Mouse (Mus musculus): ENCODE measurements around the gene Noto.
"Not testable (repeated sequence)": the region's sequence is repeated elsewhere in the genome, so short reads cannot be mapped to it uniquely, and the experiment has no call there.

The Noto gene

DNA sequence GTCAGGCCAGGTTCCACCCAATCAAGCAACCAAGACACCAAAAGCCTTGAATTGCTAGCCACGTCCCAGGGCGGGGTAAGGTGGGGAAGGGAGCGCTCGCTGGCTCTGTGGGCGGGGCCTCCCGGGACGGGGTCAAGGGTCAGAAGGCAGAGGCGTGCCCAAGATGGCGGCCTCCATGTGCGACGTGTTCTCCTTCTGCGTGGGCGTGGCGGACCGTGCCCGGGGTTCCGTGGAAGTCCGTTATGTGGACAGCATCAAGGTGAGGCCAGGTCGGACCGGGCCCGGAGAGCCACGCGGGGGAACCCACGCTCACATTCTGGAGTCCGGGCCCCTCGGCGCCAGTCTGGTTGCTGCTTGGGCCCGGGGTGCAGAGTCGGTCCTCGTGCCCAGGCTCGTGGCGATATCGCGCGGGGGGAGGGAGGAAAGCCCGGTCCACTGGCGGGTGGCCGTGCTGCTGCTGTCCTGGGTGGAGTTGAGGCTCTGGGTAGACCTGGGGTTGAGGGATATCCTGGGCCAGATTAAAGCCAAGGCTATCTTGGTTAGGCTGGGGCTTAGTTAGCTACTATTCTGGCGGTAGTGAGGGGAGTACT lies 8.3 kb downstream of the Noto start, which contains the start of gene Smyd5:
TSS of gene Smyd5 (plus strand) at position 148 of the 590 bp plus-strand sequence.
- DNase-seq (ENCODE audit: low spot score): peak; percentile 85

DNA sequence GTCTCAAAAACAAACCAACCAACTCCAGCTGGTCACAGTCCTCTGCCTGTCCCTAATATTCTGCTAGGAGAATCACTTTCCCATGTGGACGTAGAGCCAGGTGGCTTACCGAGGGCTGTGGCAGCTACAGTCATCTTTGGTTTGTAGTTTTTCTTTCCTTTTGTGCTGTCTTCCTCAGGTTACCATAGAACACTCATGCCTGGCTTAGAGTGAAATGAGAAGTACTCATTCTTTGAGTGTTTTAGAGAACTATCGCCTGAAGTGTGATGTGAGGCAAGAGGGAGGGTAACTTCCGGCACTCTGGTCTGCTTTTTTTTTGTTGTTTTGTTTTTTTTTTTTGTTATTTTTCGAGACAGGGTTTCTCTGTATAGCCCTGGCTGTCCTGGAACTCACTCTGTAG lies 10.2 kb downstream of the Noto start:
- no peak for DNase-seq (ENCODE audit: low spot score)

DNA sequence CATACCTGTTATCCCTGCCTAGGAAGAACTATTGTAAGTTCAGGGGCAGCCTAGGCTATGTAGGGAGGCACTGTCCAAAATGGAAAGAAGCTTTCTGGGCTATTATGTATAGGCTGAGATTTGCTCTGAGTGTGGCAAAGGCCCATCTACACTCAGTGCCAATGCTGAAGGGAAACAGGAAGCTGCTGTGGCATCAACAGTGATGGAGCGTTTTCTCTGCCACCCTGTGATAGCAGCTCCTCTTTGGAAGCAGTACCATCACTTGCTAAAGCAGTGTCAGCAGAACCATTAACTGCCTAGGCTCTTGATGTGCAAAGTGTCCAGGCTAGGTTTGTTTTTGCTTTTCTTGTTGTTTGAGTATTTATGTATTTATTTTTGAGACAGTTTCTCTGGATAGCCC lies 12.5 kb downstream of the Noto start:
- no peak for DNase-seq (ENCODE audit: low spot score)

DNA sequence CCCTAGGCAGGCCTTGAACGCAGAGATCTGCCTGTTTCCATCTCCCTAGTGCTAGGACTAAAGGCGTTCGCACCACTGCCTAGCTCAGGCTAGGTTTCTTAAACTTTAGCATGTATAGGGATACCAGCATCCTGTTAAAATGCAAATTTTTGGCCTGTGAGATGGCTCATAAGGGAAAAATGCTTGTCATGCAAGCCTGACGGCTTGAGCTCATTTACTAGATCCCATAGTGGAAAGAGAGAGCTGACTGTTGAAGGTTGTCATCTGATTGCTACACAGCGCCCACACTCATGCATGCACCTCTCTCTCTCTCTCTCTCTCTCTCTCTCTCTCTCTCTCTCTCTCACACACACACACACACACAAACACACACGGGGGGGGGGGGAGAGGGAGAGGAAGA lies 12.9 kb downstream of the Noto start:
- no peak for DNase-seq (ENCODE audit: low spot score)

DNA sequence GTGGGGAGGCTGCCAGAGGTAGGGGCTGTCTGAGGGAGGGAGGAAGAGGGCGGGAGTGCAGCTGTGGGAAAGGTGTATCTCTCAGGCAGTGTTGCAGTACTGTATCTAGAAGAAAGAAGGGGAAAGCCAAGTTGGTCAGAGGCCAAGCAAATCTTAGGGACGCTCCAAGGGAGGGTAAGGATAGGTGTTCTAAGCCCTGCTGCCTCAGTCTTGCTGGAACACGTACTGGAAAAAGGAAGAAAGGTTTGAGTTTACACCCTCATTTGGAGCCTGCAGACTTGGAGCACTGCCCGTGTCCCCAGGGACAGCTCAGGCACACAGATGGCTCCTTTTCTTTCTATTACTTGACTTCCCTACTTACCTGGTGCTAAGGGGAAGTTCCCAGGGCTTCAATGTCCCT lies 17.5 kb downstream of the Noto start:
- no peak for DNase-seq (ENCODE audit: low spot score)

DNA sequence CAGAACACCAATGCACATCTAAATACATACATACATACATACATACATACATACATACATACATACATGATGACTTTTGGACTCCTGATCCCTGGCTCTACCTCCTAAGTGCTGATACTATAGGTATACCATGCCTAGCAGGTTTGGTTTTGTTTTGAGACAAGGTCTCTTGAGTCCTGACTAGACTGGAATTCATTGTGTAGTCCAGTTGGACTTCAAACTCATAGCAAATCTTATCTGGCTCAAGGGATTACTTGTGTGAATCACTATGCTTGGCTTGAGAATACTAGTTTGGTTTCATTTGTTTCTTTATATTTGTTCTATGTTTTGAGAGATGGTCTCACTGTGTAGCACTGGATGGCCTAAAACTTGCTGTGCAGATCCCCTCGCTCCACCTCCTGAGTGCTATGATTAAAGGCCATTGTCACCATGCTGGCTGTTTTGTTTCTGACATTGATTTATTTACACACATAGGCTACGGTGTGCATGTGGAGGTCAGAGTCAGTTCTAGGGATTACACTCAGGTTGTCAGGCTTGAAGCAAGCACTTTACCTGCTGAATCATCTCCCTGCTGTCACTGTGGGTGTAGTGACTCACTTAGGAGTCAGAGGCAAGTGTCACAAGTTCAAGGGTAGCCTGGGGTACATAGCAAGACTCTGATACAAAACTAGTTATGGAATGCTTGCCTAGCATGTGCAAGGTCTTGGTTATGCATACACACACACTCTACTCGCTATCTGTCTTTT lies 20.0 kb downstream of the Noto start:
- DNase-seq (ENCODE audit: low spot score): no peak

DNA sequence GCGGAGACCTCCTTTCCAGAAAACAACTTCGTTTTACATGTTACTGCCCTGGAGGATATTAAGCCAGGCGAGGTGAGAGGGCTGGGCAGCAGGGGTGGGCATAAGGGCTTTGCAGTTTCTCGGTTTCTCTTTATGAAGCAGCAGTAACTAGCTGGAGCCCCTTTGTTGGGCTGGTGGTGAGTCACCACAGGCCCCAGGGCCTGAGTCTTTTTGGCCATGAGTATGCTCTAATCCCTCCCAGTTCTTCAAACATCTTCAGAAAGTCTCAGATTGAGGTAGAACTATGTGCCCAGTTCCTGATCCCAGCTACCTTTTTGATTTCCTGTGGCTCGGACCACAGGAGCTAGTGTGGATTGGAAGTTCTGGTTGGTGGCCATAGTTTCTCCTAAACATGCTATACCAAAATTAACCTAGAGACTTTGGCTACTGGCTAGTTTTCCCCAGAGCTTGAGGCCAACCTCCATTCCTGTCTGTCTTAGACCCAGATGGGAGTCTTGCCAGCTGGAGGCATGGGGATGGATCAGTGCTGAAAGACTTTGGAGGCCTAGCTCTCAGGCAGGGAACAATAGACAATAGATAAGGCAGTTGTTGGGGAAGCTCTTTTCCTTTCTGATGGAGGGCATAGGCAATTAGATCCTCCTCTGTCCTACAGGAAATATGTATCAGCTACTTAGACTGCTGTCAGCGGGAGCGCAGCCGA lies 20.7 kb downstream of the Noto start:
- no peak for DNase-seq (ENCODE audit: low spot score)

DNA sequence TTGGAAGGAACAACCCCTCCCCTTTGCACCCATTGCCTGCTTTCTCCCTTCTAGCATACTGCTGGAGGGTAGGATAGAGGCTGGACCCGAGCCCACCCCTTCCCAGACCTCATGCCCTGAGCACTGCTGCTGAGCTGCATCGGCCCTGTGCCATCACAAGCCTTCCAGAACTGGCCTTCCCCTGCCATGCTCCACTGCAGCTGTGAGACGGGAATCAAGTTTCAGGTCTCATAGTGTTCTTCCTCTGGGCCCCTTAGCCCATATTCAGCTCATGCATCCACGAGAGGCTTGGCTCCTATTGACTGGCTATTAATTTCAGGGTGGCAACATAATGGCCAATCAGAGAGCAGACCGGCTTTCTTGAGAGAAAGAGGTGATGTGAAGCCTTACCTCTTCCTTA lies 21.6 kb downstream of the Noto start:
- DNase-seq (ENCODE audit: low spot score): no peak

DNA sequence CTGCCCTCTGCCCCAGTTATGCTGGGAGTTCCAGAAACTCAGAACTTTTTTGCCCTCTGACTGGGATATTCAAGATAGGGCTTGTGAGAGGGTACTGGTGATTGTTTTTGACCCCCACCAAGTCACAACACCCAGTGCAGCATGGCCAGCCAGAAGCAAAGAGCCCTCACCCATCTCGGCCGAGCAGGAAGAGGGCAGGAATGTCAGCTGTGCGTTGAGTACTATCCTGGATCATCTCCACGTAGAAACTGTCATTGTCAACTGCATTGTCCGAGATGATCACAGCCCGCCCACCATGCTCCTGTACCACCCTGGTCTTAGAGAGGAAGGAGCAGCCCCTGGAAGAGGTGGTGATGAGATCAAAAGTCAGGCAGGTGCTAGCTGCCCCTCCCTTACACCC lies 23.7 kb downstream of the Noto start:
- no peak for DNase-seq (ENCODE audit: low spot score)

DNA sequence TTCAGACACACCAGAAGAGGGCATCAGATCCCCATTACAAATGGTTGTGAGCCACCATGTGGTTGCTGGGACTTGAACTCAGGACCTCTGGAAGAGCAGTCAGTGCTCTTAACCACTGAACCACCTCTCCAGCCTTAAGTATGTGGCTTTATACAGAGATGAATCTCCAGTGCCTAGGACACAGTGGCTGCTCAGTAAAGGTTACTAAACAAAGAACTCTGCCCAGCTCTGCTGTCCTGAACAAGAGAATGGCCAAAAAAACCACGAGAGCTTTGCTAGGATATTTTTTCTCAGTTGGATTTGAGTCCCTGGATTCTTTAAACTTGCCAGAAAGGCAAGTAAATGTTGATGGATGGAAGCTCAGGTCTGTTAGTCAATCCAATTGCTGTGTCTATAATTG lies 26.5 kb downstream of the Noto start:
- not testable (repeated sequence) for DNase-seq (ENCODE audit: low spot score)

DNA sequence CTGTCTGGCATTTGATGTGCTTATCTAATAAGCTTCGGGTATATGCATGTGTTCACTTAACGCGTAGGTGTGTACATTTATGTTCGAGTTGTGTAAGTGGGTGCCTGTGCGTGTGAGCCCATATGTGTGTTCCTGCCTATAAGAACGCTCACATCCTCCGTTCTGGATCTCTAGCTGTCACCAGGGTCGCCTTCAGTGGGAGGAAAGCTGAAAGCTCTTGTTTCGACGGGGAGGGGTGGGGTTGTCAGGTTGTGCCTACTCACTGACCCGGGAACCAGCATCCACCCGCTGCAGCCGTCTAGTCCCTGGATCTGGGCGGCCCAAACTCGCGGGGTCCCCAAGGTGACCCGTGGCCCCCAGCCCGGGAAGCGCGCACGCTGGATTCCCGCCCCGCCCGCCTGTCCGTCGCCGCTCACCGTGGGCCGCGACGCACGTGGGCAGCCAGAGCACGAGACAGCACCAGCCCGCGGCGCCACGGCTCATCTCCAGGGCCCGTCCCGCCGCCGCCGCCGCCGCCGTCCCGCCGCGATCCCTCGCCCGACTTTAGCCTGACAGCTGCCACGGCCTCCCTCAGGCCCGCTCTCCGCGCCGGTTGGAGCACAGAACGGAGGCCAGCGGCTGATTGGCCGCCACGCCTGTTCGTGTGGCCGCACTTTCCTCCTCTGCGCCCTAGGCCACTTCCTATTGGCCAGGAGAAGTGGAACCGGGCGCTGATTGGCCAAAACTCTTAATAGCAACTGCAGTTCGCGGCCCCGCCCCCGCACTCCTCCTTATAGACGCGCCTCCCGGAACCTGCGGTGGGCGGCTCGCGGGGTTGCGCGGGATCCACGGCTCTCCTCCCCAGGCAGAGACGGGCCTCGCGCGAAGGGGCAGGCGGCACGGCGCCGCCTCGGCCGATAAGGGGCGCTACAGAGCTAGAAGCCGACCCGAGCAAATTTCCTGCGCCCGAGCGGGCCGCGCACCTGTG lies 27.3 kb downstream of the Noto start, which contains the start of gene Cct7:
TSS of gene Cct7 (plus strand) at position 818 of the 967 bp plus-strand sequence.
- DNase-seq (ENCODE audit: low spot score): peak; percentile 97

DNA sequence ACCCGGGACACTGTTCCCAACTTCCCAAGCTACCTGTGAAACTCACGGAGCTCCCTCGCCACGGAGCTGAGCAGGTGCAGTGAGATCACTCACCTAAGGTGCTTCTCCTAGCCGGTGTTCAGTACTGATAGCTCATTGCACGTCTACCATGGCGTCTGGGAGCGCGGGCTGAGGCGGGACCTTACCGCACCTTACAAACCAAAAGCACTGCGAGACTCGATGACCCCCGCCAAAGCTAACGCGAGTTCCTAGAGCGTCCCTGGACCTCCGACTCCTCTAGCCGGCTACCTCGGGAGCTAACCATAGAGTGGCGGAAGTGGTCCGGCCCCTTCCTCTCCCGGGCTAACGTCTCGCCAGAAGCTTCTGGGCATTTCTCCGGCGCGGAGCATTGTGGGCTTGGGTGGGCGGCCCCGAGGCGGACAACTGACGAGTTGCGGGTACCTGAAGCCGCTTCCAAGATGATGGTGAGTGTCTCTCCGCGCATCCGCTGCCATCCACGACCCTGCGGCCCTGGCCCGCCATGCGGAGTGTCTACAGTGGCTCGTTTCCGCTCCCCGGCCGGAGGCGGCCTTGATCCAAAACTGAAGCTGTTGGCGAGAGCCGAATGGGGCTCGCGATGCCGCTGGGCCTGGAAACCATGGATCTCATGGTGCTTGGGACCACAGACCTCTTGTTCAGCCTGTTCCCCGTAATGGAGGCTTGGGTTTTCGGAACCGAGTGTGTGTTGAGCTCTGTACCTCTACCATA lies 28.2 kb downstream of the Noto start, which contains the start of gene Pradc1:
TSS of gene Pradc1 (minus strand) at position 307 of the 747 bp plus-strand sequence.
- DNase-seq (ENCODE audit: low spot score): peak; percentile 93

DNA sequence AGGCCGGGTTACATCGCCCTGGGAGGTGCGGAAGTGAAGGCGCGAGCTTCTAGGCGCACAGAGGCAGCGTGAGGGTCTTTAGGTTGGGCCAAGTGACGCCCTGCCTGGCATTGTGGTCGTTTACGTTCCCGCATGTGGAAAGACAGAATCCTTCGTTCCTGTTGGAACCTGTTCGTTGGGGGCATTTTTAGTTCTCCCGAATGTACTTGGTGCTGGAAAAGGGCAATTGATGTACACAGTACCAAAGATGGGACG lies 28.7 kb downstream of the Noto start:
- no peak for DNase-seq (ENCODE audit: low spot score)

DNA sequence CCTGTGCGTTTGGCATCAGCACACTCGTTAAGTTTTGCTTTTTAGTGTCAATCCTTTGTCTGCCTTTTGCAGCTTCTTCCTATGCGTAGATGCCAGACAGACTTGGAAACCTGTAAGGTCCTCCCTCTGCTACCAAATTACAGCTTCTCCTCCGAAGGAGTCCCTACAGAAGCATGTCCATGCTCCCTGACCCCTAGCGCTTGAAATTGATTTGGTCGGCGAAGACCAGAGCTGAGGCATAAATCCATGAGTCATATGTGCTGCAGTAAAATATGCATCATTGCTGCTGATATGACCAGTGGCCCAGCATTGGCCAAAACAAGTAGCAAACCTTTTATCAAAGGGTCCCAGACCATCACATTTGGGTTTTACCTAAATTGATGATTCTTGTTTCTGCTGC lies 29.1 kb downstream of the Noto start:
- DNase-seq (ENCODE audit: low spot score): no peak

DNA sequence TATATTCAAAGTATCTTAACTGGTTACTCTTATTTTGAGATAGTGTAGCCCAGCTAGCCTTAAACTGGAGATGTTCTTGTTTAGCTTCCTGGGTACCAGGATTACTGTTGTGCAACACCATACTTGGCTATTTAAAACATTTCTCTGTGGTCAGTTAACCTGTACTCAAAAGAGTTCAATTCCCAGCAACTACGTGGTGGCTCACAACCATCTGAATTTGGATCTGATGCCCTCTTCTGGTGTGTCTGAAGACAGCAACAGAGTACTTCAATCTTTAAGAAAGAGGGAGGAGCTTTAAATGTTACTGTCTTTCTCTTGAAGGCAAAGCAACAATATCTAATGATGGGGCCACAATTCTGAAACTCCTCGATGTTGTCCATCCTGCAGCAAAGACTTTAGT lies 35.9 kb downstream of the Noto start:
- DNase-seq (ENCODE audit: low spot score): no peak

DNA sequence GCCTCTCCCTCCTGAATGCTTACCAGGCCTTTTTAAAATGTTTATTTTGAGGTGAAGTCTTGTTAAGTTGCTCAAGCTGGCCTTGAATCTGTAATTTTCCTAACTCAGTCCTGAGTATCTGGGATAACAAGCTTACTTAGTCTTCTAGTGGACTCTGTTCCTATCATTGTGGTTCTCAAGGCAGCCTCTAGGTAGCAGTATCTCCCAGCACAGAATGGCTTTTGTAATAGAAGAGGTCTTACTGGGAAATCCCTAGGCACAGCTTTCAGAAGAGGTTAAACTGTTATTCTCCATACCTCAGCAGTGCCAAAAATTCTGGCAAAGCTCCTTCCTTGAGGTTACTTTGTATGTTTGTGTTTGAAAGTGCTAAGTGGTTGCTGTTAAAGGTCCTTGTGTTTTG lies 41.7 kb downstream of the Noto start:
- DNase-seq (ENCODE audit: low spot score): no peak

DNA sequence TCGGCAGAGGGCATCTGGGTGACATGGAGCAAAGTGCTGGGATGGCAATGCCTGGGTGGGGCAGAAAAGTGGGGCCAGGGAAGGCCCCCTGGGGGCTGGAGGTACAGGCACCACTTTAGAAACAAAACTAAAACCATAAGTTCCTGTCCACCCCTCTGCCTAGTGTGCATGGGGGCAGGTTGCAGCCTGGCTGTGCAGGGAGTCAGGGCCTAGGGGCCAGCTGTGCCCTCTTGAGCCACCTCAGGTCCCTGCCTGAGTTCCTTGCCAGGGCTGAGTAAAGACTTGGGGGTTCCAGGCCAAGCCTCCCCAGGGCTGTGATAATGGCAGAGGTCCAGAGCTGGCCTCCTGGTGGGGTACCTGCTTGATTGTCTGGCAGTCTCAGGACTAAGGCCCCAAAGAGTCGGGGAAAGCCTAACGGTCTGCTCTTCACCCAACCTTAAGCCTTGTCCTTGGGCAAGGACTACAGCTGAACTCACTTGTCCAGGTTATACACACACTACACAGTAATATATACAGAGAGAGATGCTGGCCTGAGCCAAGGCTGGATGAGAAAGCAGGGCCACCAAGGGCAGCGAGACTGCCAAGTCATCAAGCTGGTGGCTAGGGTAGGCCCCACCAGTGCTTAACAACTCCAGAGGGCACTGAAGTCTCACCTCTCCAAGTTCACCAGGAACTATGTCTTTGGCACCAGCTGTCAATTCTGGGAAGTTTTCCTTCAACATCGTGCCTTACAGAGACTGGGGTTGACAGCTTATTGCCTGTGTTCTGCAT lies 46.2 kb downstream of the Noto start:
- no peak for DNase-seq (ENCODE audit: low spot score)

DNA sequence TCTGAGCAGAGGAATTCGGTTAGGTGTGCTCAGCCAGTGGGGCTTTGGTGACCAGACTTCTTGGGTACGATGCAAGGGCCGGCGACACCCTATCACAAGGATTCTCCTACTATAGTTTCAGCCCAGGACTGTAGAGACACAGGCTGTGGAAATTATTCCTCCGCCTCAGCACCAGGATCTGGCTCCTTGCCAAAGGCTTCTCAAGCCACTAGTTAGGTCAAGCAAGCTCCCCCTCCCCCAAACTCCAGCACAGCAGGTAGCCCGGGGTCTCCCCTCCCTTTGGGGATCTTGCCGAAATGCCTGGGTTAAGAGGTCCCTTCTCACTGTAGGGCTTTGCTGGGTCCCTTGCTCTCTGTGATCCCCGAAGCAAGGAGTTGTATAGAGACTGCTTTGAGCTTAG lies 48.3 kb downstream of the Noto start:
- DNase-seq (ENCODE audit: low spot score): no peak

DNA sequence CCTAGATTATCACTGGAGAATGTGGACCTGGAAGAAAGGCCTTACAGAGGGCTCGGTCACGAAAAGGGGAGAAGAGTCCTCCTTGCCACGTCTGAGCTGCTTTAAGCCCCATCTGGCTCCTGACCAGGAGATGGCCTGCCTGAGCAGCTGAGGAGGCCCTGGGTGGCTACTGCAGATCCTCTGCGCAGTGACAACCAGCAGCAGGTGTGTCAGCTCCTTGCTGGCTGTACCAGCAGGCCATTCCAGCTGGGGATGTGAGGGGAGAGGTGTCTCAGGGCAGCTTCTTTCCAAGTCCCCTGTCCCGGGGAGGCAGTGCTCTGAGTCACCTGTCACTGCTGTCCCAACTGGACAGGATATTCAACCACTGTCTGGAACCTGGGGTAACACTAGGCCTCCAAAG lies 48.9 kb downstream of the Noto start:
- no peak for DNase-seq (ENCODE audit: low spot score)

DNA sequence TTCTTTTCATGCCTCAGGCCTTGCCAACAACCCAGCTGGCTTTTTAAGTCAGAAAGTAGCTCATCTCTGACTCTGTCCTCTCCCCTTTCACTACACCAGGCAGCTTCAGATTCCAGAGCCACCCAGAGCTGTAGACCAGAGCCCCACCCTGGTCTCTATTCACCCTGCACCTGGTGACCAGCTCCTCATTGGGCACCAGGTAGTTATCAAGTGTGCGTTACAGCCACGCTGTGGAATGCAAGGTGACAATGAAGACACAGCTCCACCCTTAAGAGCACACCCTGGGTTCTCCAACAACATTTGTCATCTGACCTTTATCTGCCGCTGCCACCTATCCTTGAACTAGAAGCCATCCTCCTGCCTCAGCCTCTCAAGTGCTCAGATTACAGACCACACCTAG lies 51.9 kb downstream of the Noto start:
- DNase-seq (ENCODE audit: low spot score): no peak
